Mouse (Mus musculus) testis, adult 2 months (tissue): ENCODE measurements at regions not wholly inside any gene's neighbourhood (a gene's known extent, or its start where the extent isn't known, plus 50 kb on each side); places are given as distances from the start of the nearest gene placed in this dataset.

Experiments
- CTCF ChIP-seq: fragments of 200-500 bp; IDR thresholded peaks from 2 replicates; pipeline ENCODE4 v1.5.1; 2012; ENCODE audit warnings: low read depth, mild to moderate bottlenecking, inconsistent platforms, low read length, moderate library complexity; ENCODE audit not compliant: control insufficient read depth, insufficient read depth, insufficient replicate concordance
- POLR2A ChIP-seq: fragments of 200-500 bp; IDR thresholded peaks from 2 replicates; pipeline ENCODE4 v1.6.1; 2012; ENCODE audit warnings: low read depth, mild to moderate bottlenecking, inconsistent platforms, low read length, moderate library complexity; ENCODE audit not compliant: control insufficient read depth

GRCm38 (mm10) chr9:48044826-48045225, 117.0 kb upstream of the Nxpe4 start:
- TF ChIP-seq POLR2A (no peak), CTCF (no peak)
